Mouse (Mus musculus) kidney, adult 8-10 months (tissue): ENCODE data around the gene Cd59b.

Experiments used
- DNase-seq, 2 experiments: peaks; one replicate each; pipeline ENCODE4 v3.0.0; 2022

Cd59b gene

GRCm38 (mm10) chr2:104121681-104122504 lies 52.2 kb downstream of the Cd59b start:
- DNase-seq, result peak in 1 of 2 experiments; percentile 19

DNA sequence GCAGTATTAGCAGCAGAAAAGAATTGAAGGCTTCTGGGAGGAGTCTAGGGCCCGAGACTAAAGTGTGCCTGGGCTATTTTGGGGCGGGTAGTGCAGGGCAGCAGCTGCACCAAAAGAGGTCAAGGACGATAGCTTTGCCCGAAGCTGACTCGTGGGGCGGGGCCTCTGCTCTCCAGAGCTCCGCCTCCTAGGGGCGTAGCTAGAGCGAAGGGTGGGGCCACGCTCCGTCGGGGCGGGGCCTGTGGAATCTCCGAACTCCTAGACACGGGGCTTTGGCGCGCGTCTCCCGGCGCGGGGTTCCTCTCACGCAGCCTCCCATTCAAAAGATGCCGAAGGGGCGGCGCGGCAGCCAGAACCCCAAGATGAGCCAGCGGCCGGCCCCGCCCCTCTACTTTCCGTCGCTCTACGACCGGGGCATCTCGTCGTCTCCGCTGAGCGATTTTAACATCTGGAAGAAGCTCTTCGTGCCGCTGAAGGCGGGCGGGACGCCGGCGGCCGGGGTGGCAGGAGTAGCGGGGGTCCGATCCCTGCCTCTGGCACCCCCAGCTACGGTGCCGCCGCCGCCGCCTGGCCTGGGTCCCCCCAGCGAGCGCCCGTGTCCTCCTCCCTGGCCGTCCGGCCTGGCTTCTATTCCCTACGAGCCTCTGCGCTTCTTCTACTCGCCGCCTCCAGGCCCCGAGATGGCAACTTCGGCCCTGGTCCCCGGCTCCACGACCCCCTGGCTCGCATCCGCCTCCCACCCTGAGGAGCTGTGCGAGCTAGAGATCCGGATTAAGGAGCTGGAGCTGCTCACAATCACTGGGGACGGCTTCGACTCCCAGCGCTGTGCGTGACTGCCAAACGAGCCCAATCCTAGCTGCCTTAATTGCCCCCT lies 53.1 kb downstream of the Cd59b start, which contains the start of gene A930018P22Rik:
Gene A930018P22Rik, plus strand, starts transcription at position 265 of the 874 bp plus-strand sequence.
- peak; percentile 92 to 95 for DNase-seq

DNA sequence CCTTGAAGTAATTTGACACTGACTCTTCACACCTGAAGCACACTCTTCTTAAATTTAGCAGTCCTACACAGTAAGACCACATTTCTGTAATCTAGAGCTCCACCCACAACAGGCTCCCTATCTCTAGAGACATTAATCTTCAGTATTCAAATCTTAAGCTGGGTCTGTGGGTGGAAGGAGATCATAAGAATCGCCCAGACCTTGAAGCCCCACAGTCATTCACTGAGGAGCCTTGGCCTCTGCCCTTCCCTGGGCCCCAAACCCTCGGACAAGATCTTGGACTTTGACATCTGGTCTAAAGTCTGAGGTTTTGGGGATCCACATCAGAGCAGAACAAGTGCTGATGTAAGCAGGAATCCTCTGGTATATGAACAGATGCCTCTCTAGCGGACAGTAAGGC lies 53.9 kb downstream of the Cd59b start:
- peak in 1 of 2 experiments; percentile 36 for DNase-seq

DNA sequence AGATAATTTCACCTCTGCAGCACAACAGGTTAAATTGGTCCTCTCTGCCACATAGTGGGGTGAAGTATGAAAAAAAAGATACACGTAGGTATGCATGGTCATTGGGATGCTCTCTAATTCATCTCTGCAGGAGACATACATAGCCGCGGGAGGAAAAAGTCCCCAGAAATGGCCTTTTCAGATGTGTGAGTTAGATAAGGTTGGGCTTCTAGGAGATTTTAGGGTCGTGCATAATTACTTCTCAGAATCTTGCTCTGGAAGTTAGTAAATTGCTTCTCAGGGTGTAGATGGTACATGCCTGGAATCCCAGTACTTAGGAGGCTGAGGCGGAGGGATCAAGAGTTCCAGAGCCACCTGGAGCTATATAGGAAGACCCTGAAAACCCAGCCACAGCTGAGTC lies 54.4 kb downstream of the Cd59b start:
- no peak for DNase-seq

GRCm38 (mm10) chr2:104128803-104129531 lies 59.3 kb downstream of the Cd59b start:
- DNase-seq, result peak; percentile 27 to 40

GRCm38 (mm10) chr2:104130165-104130564 lies 60.5 kb downstream of the Cd59b start:
- DNase-seq, result no peak

DNA sequence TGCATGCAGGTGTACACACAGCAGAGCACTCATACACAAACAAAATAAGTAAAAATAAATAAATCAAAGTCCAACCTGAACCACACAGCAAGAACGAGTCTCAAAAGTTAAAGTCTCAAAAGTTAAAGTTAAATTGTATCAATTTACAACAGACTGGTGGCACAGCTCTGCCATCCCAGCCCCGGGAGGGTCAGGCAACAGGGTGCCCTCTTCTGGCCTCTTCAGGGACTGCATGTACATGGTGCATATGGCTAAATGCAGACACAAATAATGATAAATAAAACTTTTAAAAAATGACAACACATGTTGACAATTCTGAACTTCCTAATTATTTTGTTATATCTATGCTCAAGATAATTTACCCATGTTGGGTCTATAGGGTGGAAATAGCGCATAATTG lies 61.3 kb downstream of the Cd59b start:
- peak in 1 of 2 experiments; percentile 37 for DNase-seq

- no peak for DNase-seq
These were observed 62.7 kb downstream of the Cd59b start for GRCm38 (mm10) chr2:104132266-104132859.

- no peak for DNase-seq
These were observed 63.6 kb downstream of the Cd59b start for GRCm38 (mm10) chr2:104133042-104133810.

DNA sequence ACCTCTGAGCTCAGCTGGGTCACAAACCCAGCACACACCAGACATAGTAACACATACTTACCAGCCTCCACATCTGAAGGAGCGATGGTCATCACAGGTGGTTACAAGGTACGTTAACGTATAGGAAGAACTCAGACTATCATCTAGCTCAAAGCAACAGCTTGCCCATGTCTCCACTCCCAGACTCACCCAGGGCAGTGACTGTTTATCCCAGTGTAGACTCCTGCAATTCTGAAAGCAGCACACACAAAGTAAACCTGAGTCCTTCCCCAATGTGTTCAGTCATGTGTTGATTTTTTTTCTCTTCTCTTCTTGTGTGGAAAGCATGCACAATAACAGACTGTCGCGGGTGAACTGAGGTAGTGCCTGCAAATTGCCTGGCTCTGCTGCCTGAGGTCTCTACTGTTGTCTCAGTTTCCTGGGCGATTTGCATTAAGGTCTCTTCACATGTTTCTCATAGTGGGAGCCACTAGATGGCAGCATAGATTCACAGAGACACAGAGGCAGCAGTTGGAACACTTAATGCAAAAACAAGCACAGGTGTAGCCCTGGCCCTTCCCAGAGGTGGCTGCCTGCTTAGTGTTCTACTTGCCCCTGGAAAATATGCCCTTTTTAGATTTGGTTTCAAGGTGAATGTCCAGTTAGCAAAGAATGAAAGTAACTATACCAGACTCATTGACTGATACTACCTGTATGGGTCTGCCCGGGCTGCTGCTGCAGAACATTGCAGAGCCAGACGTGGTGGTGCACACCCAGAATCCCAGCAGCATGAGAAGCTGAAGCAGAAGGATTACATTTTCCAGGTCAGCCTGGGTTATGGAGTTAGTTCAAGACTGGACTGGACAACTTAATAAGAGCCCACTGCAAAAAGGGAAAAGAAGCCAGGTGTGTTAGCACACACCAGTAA lies 64.8 kb downstream of the Cd59b start:
- DNase-seq, result peak; percentile 72 to 73

- DNase-seq, result no peak
These were observed 66.3 kb downstream of the Cd59b start for GRCm38 (mm10) chr2:104135920-104136319.
